Mouse (Mus musculus) E14TG2a.4 (cell line): ENCODE results near the gene Greb1.

Experiments
- CTCF ChIP-seq: conservative IDR thresholded peaks from 2 replicates; pipeline ENCODE4 v1.5.1; 2014; ENCODE audit warnings: low read length
- NANOG ChIP-seq: IDR thresholded peaks from 2 replicates; pipeline ENCODE4 v1.6.1; 2014; ENCODE audit warnings: borderline replicate concordance, low read length, mixed read lengths

DNA sequence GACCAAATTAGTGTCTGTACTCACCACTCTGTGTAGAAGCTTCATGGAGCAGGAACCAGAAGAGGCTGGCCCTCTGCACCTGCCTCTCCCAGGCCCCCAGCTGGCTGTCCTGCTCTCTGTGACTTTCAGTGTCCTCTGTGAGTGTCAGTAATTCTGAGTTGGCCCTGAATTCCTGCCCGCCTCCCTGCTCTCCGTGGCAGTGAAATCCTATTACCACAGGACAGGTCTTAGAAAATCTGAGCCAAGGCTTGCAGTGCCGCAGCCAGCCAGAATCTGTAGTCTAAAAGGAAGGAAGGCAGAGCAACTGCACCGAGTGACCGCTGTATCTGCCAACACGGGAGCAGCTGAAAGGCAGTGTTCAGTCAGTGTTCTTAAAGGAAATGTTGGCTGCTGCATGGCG, 20.1 kb upstream of the Greb1 start:
- TF ChIP-seq CTCF, result no peak
- TF ChIP-seq NANOG, result no peak
